Comparison of ENCODE assay signal across 12 mouse cellular contexts in genomic region chr8:61258828-61259227, GRCm38 (mm10). TPM values are rescaled to one million over a fixed set of nuclear protein-coding genes. Genes with fewer than 3 reads are reported as not detected.
DNase-seq lines count a peak whose midpoint lies in the region; ATAC-seq lines count a peak whose summit lies in the region.
"Had no signal": no experiment of that assay in that cellular context is flagged by ENCODE, and none has a peak within 500 bp of the region (broad histone marks: within the 10 kb centered on the region; RNA-seq: fewer than 3 reads in every experiment).

No protein-coding gene starts in this region.

- peak; percentile 40 to 42 for DNase-seq in cerebellum, postnatal 14 days
- DNase-seq in cerebellum, adult 11 months: no peak
- DNase-seq in lung, postnatal 25 days (ENCODE audit: low spot score): peak; percentile 32
- no peak for DNase-seq in lung, adult 18-20 months
- peak; percentile 34 to 45 for DNase-seq in layer of hippocampus, postnatal 25 days (ENCODE audit: extremely low spot score in 1 of 2, low spot score in 1 of 2)
- DNase-seq in right cerebral cortex, postnatal 36 days (ENCODE audit: low spot score in 2 of 2): peak; percentile 42 to 60
- DNase-seq in embryo, embryonic 11 days: no peak
- no peak for DNase-seq in midbrain, embryonic 11.5 days (ENCODE audit: low spot score, missing footprints)
- DNase-seq: gastrocnemius, postnatal 36 days had no signal

- H3K4me1 ChIP-seq in midbrain, embryonic 11.5 days (ENCODE audit: control insufficient read depth, insufficient read depth, low read length): no peaks in the 10 kb centered on the region; the same call in 1 of the 2 replicates

- no peaks in the 10 kb centered on the region for H3K36me3 ChIP-seq in midbrain, embryonic 11.5 days (ENCODE audit: control insufficient read depth, insufficient read depth, low read length)
- H3K36me3 ChIP-seq: embryonic facial prominence, embryonic 13.5 days; intestine, embryonic 15.5 days had no signal

- H3K9me3 ChIP-seq in midbrain, embryonic 11.5 days (ENCODE audit: control insufficient read depth, low read length): no peaks in the 10 kb centered on the region
- H3K9me3 ChIP-seq: embryonic facial prominence, embryonic 13.5 days; intestine, embryonic 15.5 days had no signal

- H3K9ac ChIP-seq in midbrain, embryonic 11.5 days (ENCODE audit: low read length): no peak overlapping the region
- H3K9ac ChIP-seq: embryonic facial prominence, embryonic 13.5 days; intestine, embryonic 15.5 days had no signal

- H3K27me3 ChIP-seq in midbrain, embryonic 11.5 days (ENCODE audit: control insufficient read depth, insufficient read depth, low read length): no peaks in the 10 kb centered on the region
- H3K27me3 ChIP-seq: embryonic facial prominence, embryonic 13.5 days; intestine, embryonic 15.5 days; Patski had no signal

- no peak overlapping the region for H3K4me2 ChIP-seq in midbrain, embryonic 11.5 days
- H3K4me2 ChIP-seq: embryonic facial prominence, embryonic 13.5 days; intestine, embryonic 15.5 days had no signal

- 94% methylated on average over 9 of the region's 9 CpGs for WGBS in midbrain, embryonic 11.5 days

- H3K4me3 ChIP-seq in midbrain, embryonic 11.5 days (ENCODE audit: low read depth, low read length): no peak overlapping the region
- H3K4me3 ChIP-seq: embryonic facial prominence, embryonic 13.5 days; intestine, embryonic 15.5 days had no signal

- no peak overlapping the region for H3K27ac ChIP-seq in midbrain, embryonic 11.5 days (ENCODE audit: low read depth, low read length)
- H3K27ac ChIP-seq: embryonic facial prominence, embryonic 13.5 days; intestine, embryonic 15.5 days had no signal

- ATAC-seq in midbrain, embryonic 11.5 days (ENCODE audit: low FRiP score): no peak
- ATAC-seq: intestine, embryonic 15.5 days; Patski had no signal

RNA-seq across cellular contexts. Expression of gene Sh3rf1, which starts 35.2 kb away (rescaled TPM):
- 10 to 100 TPM; 65.4 to 70.7 TPM for total RNA-seq in layer of hippocampus, postnatal 25 days (2021)
- 18.0 and 18.5 TPM in 2 replicates for polyA plus RNA-seq in midbrain, embryonic 11.5 days (2014; fragmentation: Nextera tagmentation; extraction: Ambion mirVana)

Comparison
In these comparisons a context has a peak if more than half of its experiments do, and no peak if none do; other contexts are left out.
1. DNase-seq: peak in cerebellum, postnatal 14 days (2 of 2), lung, postnatal 25 days (single experiment), layer of hippocampus, postnatal 25 days (2 of 2) and right cerebral cortex, postnatal 36 days (2 of 2); none in cerebellum, adult 11 months (single experiment), lung, adult 18-20 months (0 of 2), embryo, embryonic 11 days (single experiment) and midbrain, embryonic 11.5 days (single experiment).